Mouse (Mus musculus) bone marrow, adult 2 months (tissue): ENCODE measurements around the gene Tbcc.
A peak's percentile ranks its signal among the peaks of the same experiment; 100 is the strongest.

Experiments used
- CTCF ChIP-seq: fragments of 200-500 bp; IDR thresholded peaks from 2 replicates; pipeline ENCODE4 v1.5.1; 2011; ENCODE audit warnings: low read length, control low read depth; ENCODE audit not compliant: control insufficient read depth, insufficient read depth
- POLR2A ChIP-seq: fragments of 200-500 bp; IDR thresholded peaks from 2 replicates; pipeline ENCODE4 v1.6.1; 2011; ENCODE audit warnings: low read depth, mild to moderate bottlenecking, control low read depth, low read length, borderline replicate concordance; ENCODE audit not compliant: control insufficient read depth

DNA sequence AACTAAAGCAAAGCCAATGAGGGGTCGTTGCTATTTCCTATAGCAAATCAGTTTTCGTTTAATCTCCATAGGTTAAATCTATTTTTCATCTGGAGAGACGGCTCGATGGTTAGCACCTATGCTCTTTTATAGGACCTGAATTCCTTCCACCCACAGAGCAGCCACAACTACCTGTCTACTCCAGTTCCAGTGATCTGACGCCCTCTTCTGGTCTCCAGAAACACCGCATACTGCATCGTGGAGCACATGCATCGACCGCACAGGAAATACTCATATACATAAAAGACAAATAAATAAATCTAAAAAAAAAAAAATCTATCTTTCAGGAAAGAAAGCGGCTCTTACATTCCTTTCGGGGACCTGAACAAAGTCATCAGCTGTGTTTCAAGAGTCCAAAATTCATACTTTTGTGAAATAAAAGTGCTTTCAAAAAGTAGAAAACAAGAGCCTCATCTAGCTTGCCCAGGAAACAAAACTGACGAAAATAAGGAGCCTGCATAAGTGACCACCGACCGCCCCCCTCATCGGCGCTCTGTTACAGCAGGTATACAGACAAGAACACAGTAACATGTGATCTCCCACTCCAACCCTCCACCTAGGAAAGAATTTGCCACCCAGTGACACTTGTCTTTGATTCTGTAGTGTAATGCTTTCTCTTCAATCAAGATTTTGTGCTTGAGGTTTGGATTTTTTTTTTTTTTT, 1.8 kb upstream of the Tbcc start:
- TF ChIP-seq POLR2A (no peak), CTCF (peak; percentile 67)
